Mouse (Mus musculus) CD4-positive, CD25-positive, alpha-beta regulatory T cell, adult 9 weeks (primary cell): ENCODE data around the gene Stra6l. TPM values are rescaled to one million over a fixed set of nuclear protein-coding genes. Genes with fewer than 3 reads are reported as not detected.

Experiments
- polyA plus RNA-seq: library from polyadenylated mRNA; unstranded; fragments of 100-300 nt; shearing (Covaris generic); gene quantifications from one replicate; pipeline ENCODE4 v1.2.1, GENCODE M21; 2017

Stra6l gene
- 0.15 TPM for polyA plus RNA-seq

DNA sequence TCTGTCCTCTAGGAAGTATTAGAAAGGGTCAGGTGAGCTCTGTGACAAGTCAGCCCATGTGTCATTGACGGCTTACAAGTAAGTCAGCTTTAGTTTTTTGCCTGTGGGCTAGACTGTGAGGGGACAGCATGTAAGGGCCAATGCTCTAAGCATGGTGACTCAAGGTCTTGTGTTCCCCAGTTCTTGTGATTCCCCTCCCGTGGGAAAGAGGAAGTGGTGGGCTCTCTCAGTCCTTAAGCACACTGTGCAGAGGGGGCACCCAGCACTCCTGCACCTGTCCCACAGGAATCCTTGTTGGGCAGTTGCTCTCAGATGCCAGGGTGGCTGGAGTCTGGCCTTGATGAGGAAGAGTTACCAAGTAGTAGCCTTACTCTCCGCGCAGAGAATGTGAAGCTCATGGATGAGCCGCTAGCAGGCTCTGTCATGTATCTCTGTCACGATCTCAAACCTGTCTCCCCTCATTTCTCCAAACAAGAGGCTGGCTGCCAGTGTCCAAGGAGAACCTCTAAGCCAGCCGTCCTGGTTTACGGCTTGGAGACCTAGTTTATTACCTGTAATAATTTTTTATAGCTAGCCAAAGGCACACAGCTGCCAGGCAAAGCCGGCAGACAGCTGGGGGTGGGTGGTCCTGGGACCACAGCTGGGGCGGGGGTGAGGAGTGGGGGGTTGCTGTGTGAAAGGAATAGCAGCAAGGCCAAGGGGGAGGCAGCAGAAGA is at the start of gene Stra6l:
Stra6l (plus strand) TSS at position 556 of the 716 bp plus-strand sequence.

GRCm38 (mm10) chr4:45798964-45799363 is 49.5 kb upstream of the Stra6l start, which contains the start of gene Aldh1b1:
Aldh1b1 (plus strand) TSS chr4:45799022.

GRCm38 (mm10) chr4:45826275-45827040 is 22.0 kb upstream of the Stra6l start, which contains the start of gene Igfbpl1:
Igfbpl1 (minus strand) TSS chr4:45826923.

DNA sequence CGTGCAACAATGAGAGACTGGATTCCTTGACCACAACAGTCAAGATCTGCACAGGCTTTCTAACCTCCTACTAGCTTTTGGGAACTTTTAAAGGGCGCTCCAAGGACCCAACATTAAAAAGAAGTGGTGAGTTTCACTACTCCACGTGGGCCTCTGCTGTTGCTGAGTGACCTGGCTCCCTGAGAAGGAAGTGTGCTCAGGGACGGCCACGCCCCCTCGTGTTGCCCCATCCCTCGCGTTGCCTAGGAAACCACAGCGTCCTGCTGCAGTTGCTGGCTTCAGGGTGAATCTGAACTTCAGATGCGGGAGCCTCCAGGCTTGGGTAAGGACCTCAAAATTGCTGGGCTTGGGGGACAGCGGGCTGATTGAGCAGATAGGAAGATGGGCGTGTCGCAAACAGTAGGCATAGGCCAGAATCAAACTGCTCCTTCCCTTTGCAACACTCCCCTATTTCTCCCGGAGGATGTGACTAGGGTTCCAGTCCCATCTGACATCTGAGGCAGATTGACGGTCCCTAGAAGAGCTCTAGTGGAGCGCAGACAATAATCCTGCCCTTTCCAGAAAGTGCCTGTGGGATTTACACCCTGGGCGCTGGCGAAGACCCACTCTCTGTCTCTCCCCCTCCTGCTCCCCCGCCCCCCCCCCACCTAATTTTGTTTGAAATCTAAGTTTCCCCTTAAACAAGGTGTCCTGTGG is 41.8 kb downstream of the Stra6l start, which contains the start of gene Ccdc180:
Ccdc180 (plus strand) TSS at position 238 of the 696 bp plus-strand sequence.

Other genes with a start within 250 kb of the Stra6l start
- gene Aldh1b1, start 49.6 kb upstream of the Stra6l start, polyA plus RNA-seq = 8.2 TPM
- gene Igfbpl1, start 21.7 kb upstream of the Stra6l start, polyA plus RNA-seq = not detected
- gene Ccdc180, start 41.6 kb downstream of the Stra6l start, polyA plus RNA-seq = 0.07 TPM
- 10.3 TPM for gene Tdrd7, start 116.7 kb downstream of the Stra6l start, polyA plus RNA-seq
- gene Tmod1, start 190.3 kb downstream of the Stra6l start, polyA plus RNA-seq = 2.0 TPM